Mouse (Mus musculus) R1 (cell line): Measurements from ENCODE around the gene Eaf2.
A peak's percentile ranks its signal among the peaks of the same experiment; 100 is the strongest.
"Not testable (repeated sequence)": the region's sequence is repeated elsewhere in the genome, so short reads cannot be mapped to it uniquely, and the experiment has no call there.

ENCODE experiments used
- DNase-seq: peaks from one replicate; pipeline ENCODE4 v3.0.0-alpha.2; 2018; ENCODE audit warnings: low read depth, low spot score

Eaf2 gene

GRCm38 (mm10) chr16:36846894-36847293 is 27.9 kb downstream of the Eaf2 start:
- DNase-seq = not testable (repeated sequence)

GRCm38 (mm10) chr16:36828820-36829219 is 46.0 kb downstream of the Eaf2 start:
- DNase-seq = no peak

- peak; percentile 93 for DNase-seq
Observed at GRCm38 (mm10) chr16:36828054-36828786, 46.6 kb downstream of the Eaf2 start, which contains the start of gene Iqcb1. Gene Iqcb1, plus strand, starts transcription at chr16:36828385.

GRCm38 (mm10) chr16:36827611-36828053 is 47.2 kb downstream of the Eaf2 start:
- DNase-seq = peak; percentile 58

- peak; percentile 97 for DNase-seq
Observed at GRCm38 (mm10) chr16:36821474-36821873, 53.3 kb downstream of the Eaf2 start.

GRCm38 (mm10) chr16:36820747-36821146 is 54.1 kb downstream of the Eaf2 start:
- DNase-seq = no peak

GRCm38 (mm10) chr16:36820016-36820415 is 54.8 kb downstream of the Eaf2 start:
- DNase-seq = no peak

- peak; percentile 91 for DNase-seq
Observed at GRCm38 (mm10) chr16:36817321-36817926, 57.4 kb downstream of the Eaf2 start.

GRCm38 (mm10) chr16:36816916-36817315 is 57.9 kb downstream of the Eaf2 start:
- DNase-seq = no peak

GRCm38 (mm10) chr16:36813680-36814079 is 61.1 kb downstream of the Eaf2 start:
- DNase-seq = no peak

- no peak for DNase-seq
Observed at GRCm38 (mm10) chr16:36808616-36809015, 66.2 kb downstream of the Eaf2 start.

GRCm38 (mm10) chr16:36802361-36802760 is 72.4 kb downstream of the Eaf2 start:
- peak; percentile 53 for DNase-seq

- no peak for DNase-seq
Observed at GRCm38 (mm10) chr16:36798334-36798733, 76.5 kb downstream of the Eaf2 start.

GRCm38 (mm10) chr16:36794976-36795375 is 79.8 kb downstream of the Eaf2 start:
- DNase-seq = no peak

GRCm38 (mm10) chr16:36790166-36790565 is 84.6 kb downstream of the Eaf2 start:
- no peak for DNase-seq

GRCm38 (mm10) chr16:36786466-36786865 is 88.3 kb downstream of the Eaf2 start:
- DNase-seq = no peak

GRCm38 (mm10) chr16:36784594-36785313 is 90.0 kb downstream of the Eaf2 start, which contains the start of gene Slc15a2:
Gene Slc15a2, minus strand, starts transcription at chr16:36784962.
- no peak for DNase-seq

GRCm38 (mm10) chr16:36784146-36784545 is 90.7 kb downstream of the Eaf2 start:
- no peak for DNase-seq

- DNase-seq = no peak
Observed at GRCm38 (mm10) chr16:36775658-36776057, 99.1 kb downstream of the Eaf2 start.

GRCm38 (mm10) chr16:36772996-36773395 is 101.8 kb downstream of the Eaf2 start:
- no peak for DNase-seq

- no peak for DNase-seq
Observed at GRCm38 (mm10) chr16:36771703-36772102, 103.1 kb downstream of the Eaf2 start.

- no peak for DNase-seq
Observed at GRCm38 (mm10) chr16:36771244-36771643, 103.6 kb downstream of the Eaf2 start.
